22 mouse cellular contexts compared by ENCODE assay signal in the genomic region with DNA sequence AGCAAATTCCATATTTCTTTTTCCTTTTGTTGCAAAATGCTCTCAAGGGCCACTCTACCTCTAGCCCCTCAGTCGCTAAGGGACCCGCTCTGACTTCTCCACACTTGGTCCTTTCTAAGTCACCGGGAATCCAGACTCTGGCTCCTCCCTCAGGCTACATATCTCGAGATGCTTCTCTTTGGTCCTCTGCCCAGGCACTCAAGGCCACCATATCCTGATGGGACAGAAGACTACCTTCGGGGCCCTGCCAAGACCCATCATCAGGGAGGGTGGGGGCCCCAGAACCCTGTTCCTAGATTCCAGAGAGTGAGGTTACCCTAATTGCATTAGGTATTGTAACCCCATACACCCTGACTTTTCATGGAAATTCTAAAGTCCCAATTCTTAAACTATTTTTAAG.
DNase-seq lines count a peak whose midpoint lies in the region; ATAC-seq and TF ChIP-seq lines count a peak whose summit lies in the region.
"Had no signal": no experiment of that assay in that cellular context is flagged by ENCODE, and none has a peak within 500 bp of the region (broad histone marks: within the 10 kb centered on the region; RNA-seq: fewer than 3 reads in every experiment).

No protein-coding gene starts in this region.

- 30% methylated on average over 5 of the region's 5 CpGs for WGBS in lung, embryonic 14.5 days

- no peak for ATAC-seq in lung, embryonic 14.5 days (ENCODE audit: insufficient read depth)
- ATAC-seq: activated CD4-positive, CD25-positive, alpha-beta regulatory T cell, adult 4 months; CD4-positive, CD25-positive, alpha-beta regulatory T cell, adult 4 months; forebrain, embryonic 16.5 days had no signal

- peak overlapping the region; percentile 74; the same call in 1 of the 2 replicates for H3K27ac ChIP-seq in gastrocnemius, adult 2 months
- H3K27ac ChIP-seq in lung, embryonic 14.5 days (ENCODE audit: low read depth), result no peak overlapping the region
- peak overlapping the region; percentile 66 for H3K27ac ChIP-seq in ES-Bruce4 (ENCODE audit: insufficient read depth, low read length)
- H3K27ac ChIP-seq: hindbrain, embryonic 13.5 days; liver, embryonic 14.5 days; neural tube, embryonic 15.5 days had no signal

- no peak overlapping the region for H3K9ac ChIP-seq in lung, embryonic 14.5 days
- H3K9ac ChIP-seq in ES-Bruce4 (ENCODE audit: low read depth, poor library complexity, severe bottlenecking), result peak overlapping the region; percentile 27; the same call in 1 of the 2 replicates
- H3K9ac ChIP-seq: hindbrain, embryonic 13.5 days; liver, embryonic 14.5 days; lung, embryonic 15.5 days; neural tube, embryonic 15.5 days had no signal

- no peak overlapping the region for H3K4me2 ChIP-seq in lung, embryonic 14.5 days
- H3K4me2 ChIP-seq: hindbrain, embryonic 13.5 days; lung, embryonic 15.5 days; neural tube, embryonic 15.5 days had no signal

- intact Hi-C loops in gastrocnemius, adult 2 months (cut with DNase I), result no loop called here

- no peak for TF ChIP-seq CTCF in gastrocnemius, adult 2 months (IDR thresholded peaks at IDR 0.05)
- TF ChIP-seq CTCF in lung, embryonic 14.5 days (IDR thresholded peaks at IDR 0.05; ENCODE audit: low read depth), result no peak
- no peak for TF ChIP-seq CTCF in ES-Bruce4 (IDR thresholded peaks at IDR 0.05; ENCODE audit: low read depth, low read length)

- no peak for DNase-seq in gastrocnemius, adult 2 months
- no peak for DNase-seq in gastrocnemius, postnatal 4 days (ENCODE audit: low spot score in 2 of 2)
- peak; percentile 16 for DNase-seq in lung, embryonic 14.5 days
- DNase-seq in lung, postnatal 4 days, result no peak
- DNase-seq in adrenal gland, postnatal 36 days, result peak; percentile 60 to 69
- DNase-seq in urinary bladder, postnatal 25 days (ENCODE audit: low spot score), result no peak
- DNase-seq in right cerebral cortex, postnatal 14 days, result no peak
- DNase-seq: cerebellum, postnatal 10 days; heart, postnatal 14 days; kidney, adult 11 months; kidney, postnatal 4 days; retina, postnatal 1 day; thymus, postnatal 4 days had no signal

- H3K9me3 ChIP-seq in lung, embryonic 14.5 days (ENCODE audit: low read depth, low read length), result no peaks in the 10 kb centered on the region
- H3K9me3 ChIP-seq in ES-Bruce4 (replicated peaks; ENCODE audit: control insufficient read depth, insufficient read depth, low read length, poor library complexity, severe bottlenecking), result no peaks in the 10 kb centered on the region
- H3K9me3 ChIP-seq: lung, embryonic 15.5 days; neural tube, embryonic 15.5 days had no signal

- no peak overlapping the region for H3K4me3 ChIP-seq in gastrocnemius, adult 2 months
- H3K4me3 ChIP-seq in lung, embryonic 14.5 days (ENCODE audit: low read depth, low read length), result no peak overlapping the region
- no peak overlapping the region for H3K4me3 ChIP-seq in ES-Bruce4 (ENCODE audit: low read depth, low read length)
- H3K4me3 ChIP-seq: hindbrain, embryonic 13.5 days; left cerebral cortex, adult 2 months; lung, embryonic 15.5 days; neural tube, embryonic 15.5 days had no signal

- no peaks in the 10 kb centered on the region for H3K27me3 ChIP-seq in lung, embryonic 14.5 days (ENCODE audit: insufficient read depth, low read length)
- no peaks in the 10 kb centered on the region for H3K27me3 ChIP-seq in ES-Bruce4 (ENCODE audit: control insufficient read depth, insufficient read depth, low read length, poor library complexity, severe bottlenecking)
- H3K27me3 ChIP-seq: hindbrain, embryonic 13.5 days; lung, embryonic 15.5 days; neural tube, embryonic 15.5 days had no signal

- H3K4me1 ChIP-seq in lung, embryonic 14.5 days (ENCODE audit: insufficient read depth), result peaks cover 8% of the 10 kb centered on the region
- peaks cover 23% of the 10 kb centered on the region for H3K4me1 ChIP-seq in ES-Bruce4 (ENCODE audit: control insufficient read depth, insufficient read depth, low read length)

- no peak for TF ChIP-seq EP300 in ES-Bruce4 (IDR thresholded peaks at IDR 0.05; ENCODE audit: insufficient read depth, low read depth, low read length)

- TF ChIP-seq POLR2A in ES-Bruce4 (IDR thresholded peaks at IDR 0.05; ENCODE audit: insufficient read depth, low read length), result no peak

- H3K36me3 ChIP-seq in lung, embryonic 14.5 days (ENCODE audit: insufficient read depth), result 0 out of 2 replicates have a peak, but pooled peaks cover 4% of the 10 kb centered on the region
- peaks cover 2% of the 10 kb centered on the region; the same call in 1 of the 2 replicates for H3K36me3 ChIP-seq in ES-Bruce4 (ENCODE audit: control insufficient read depth, insufficient read depth, low read length, poor library complexity, severe bottlenecking)
- H3K36me3 ChIP-seq: hindbrain, embryonic 13.5 days; lung, embryonic 15.5 days; neural tube, embryonic 15.5 days had no signal

Comparison
In these comparisons a context has a peak if more than half of its experiments do, and no peak if none do; other contexts are left out.
1. DNase-seq: peak in lung, embryonic 14.5 days (single experiment) and adrenal gland, postnatal 36 days (2 of 2); none in gastrocnemius, adult 2 months (single experiment), gastrocnemius, postnatal 4 days (0 of 2), lung, postnatal 4 days (0 of 2), urinary bladder, postnatal 25 days (single experiment) and right cerebral cortex, postnatal 14 days (single experiment).